Mouse (Mus musculus): ENCODE results near the gene Clasp1. TPM values are rescaled to one million over a fixed set of nuclear protein-coding genes. Genes with fewer than 3 reads are reported as not detected.

Clasp1 gene
- total and polyA plus RNA-seq, 3 experiments, result 13.9 to 21.3 TPM; not detected in 1

- no peak for DNase-seq (ENCODE audit: low read depth, low spot score)
- H3K4me1 ChIP-seq (ENCODE audit: control insufficient read depth in 1 of 2, insufficient read depth in 2 of 2, low read length in 2 of 2), result no peaks in the 10 kb centered on the region
- H3K27me3 ChIP-seq (ENCODE audit: control insufficient read depth in 1 of 2, insufficient read depth in 2 of 2, low read length in 2 of 2), result no peaks in the 10 kb centered on the region
- no peak overlapping the region for H3K9ac ChIP-seq (ENCODE audit: control insufficient read depth, low read depth, low read length, poor library complexity, severe bottlenecking)
- peaks cover 0 to 2% of the 10 kb centered on the region in 2 experiments; a peak in 2 of 4 replicates for H3K36me3 ChIP-seq (ENCODE audit: control insufficient read depth in 1 of 2, insufficient read depth in 2 of 2, low read length in 2 of 2)
- TF ChIP-seq GATA1 (IDR thresholded peaks at IDR 0.05; ENCODE audit: low read depth, low read length) (no peak), MXI1 (IDR thresholded peaks at IDR 0.05; ENCODE audit: low read depth, low read length) (no peak), POLR2AphosphoS2 (IDR thresholded peaks at IDR 0.05; ENCODE audit: low read length) (no peak), MYB (IDR thresholded peaks at IDR 0.05; ENCODE audit: low read depth, low read length) (no peak), TAL1 (IDR thresholded peaks at IDR 0.05; ENCODE audit: low read length) (no peak), HCFC1 (IDR thresholded peaks at IDR 0.05; ENCODE audit: low read depth, low read length) (no peak), CHD1 (IDR thresholded peaks at IDR 0.05; ENCODE audit: low read depth, low read length) (no peak), KAT2A (conservative IDR thresholded peaks at IDR 0.05; ENCODE audit: low read depth, low read length) (no peak), RAD21 (IDR thresholded peaks at IDR 0.05; ENCODE audit: low read depth, low read length) (no peak), MAX (IDR thresholded peaks at IDR 0.05; ENCODE audit: low read length) (no peak), BHLHE40 (IDR thresholded peaks at IDR 0.05; ENCODE audit: borderline replicate concordance, low read depth, low read length) (no peak), CHD2 (IDR thresholded peaks at IDR 0.05; ENCODE audit: low read length) (no peak), ETS1 (IDR thresholded peaks at IDR 0.05; ENCODE audit: low read depth, low read length) (no peak), E2F4 (IDR thresholded peaks at IDR 0.05; ENCODE audit: borderline replicate concordance, low read depth, low read length) (no peak), MYC (IDR thresholded peaks at IDR 0.05; ENCODE audit: low read depth, low read length) (no peak)
- no peak overlapping the region for H3K4me3 ChIP-seq (ENCODE audit: control insufficient read depth in 1 of 2, insufficient read depth in 1 of 2, low read depth in 2 of 2, low read length in 2 of 2)
- H3K9me3 ChIP-seq (replicated peaks; ENCODE audit: insufficient read depth, low read length), result no peaks in the 10 kb centered on the region
- H3K27ac ChIP-seq (ENCODE audit: control insufficient read depth, low read depth, low read length), result no peak overlapping the region
- 0 out of 2 replicates have a peak, but pooled peaks cover 9% of the 10 kb centered on the region for H3K79me2 ChIP-seq (ENCODE audit: control insufficient read depth, insufficient read depth, low read length, poor library complexity)
These were observed 51.7 kb downstream of the Clasp1 start for GRCm38 (mm10) chr1:118440547-118440946.

GRCm38 (mm10) chr1:118444420-118444819, 55.6 kb downstream of the Clasp1 start:
- Histone ChIP-seq H3K4me3 (ENCODE audit: control insufficient read depth in 1 of 2, insufficient read depth in 1 of 2, low read depth in 2 of 2, low read length in 2 of 2) (no peak overlapping the region), H3K36me3 (ENCODE audit: control insufficient read depth in 1 of 2, insufficient read depth in 2 of 2, low read length in 2 of 2) (peaks cover 0 to 2% of the 10 kb centered on the region in 2 experiments; a peak in 3 of 4 replicates), H3K27me3 (ENCODE audit: control insufficient read depth in 1 of 2, insufficient read depth in 2 of 2, low read length in 2 of 2) (no peaks in the 10 kb centered on the region), H3K4me1 (ENCODE audit: control insufficient read depth in 1 of 2, insufficient read depth in 2 of 2, low read length in 2 of 2) (peaks cover 0 to 6% of the 10 kb centered on the region in 2 experiments; a peak in 1 of 4 replicates), H3K27ac (ENCODE audit: control insufficient read depth, low read depth, low read length) (no peak overlapping the region), H3K79me2 (ENCODE audit: control insufficient read depth, insufficient read depth, low read length, poor library complexity) (0 out of 2 replicates have a peak, but pooled peaks cover 2% of the 10 kb centered on the region), H3K9ac (ENCODE audit: control insufficient read depth, low read depth, low read length, poor library complexity, severe bottlenecking) (no peak overlapping the region), H3K9me3 (replicated peaks; ENCODE audit: insufficient read depth, low read length) (no peaks in the 10 kb centered on the region)
- TF ChIP-seq TAL1 (IDR thresholded peaks at IDR 0.05; ENCODE audit: low read length) (no peak), ETS1 (IDR thresholded peaks at IDR 0.05; ENCODE audit: low read depth, low read length) (no peak), EP300 (IDR thresholded peaks at IDR 0.05; ENCODE audit: low read depth in 1 of 2, low read length in 2 of 2) (no peak), GATA1 (IDR thresholded peaks at IDR 0.05; ENCODE audit: low read depth, low read length) (no peak), MAFK (IDR thresholded peaks at IDR 0.05; ENCODE audit: borderline replicate concordance, low read depth, low read length) (no peak), MYC (IDR thresholded peaks at IDR 0.05; ENCODE audit: low read depth, low read length) (no peak), RCOR1 (IDR thresholded peaks at IDR 0.05; ENCODE audit: low read depth, low read length) (no peak), NELFE (IDR thresholded peaks at IDR 0.05; ENCODE audit: low read depth, low read length) (no peak), SIN3A (IDR thresholded peaks at IDR 0.05; ENCODE audit: low read length) (no peak), MXI1 (IDR thresholded peaks at IDR 0.05; ENCODE audit: low read depth, low read length) (no peak), ELF1 (IDR thresholded peaks at IDR 0.05; ENCODE audit: low read depth, low read length) (no peak), UBTF (IDR thresholded peaks at IDR 0.05; ENCODE audit: borderline replicate concordance, insufficient read depth, low read depth, low read length) (no peak), GABPA (IDR thresholded peaks at IDR 0.05; ENCODE audit: low read depth, low read length) (no peak)
- no peak for DNase-seq (ENCODE audit: low read depth, low spot score)

Data from MEL (cell line).